In the genomic region with DNA sequence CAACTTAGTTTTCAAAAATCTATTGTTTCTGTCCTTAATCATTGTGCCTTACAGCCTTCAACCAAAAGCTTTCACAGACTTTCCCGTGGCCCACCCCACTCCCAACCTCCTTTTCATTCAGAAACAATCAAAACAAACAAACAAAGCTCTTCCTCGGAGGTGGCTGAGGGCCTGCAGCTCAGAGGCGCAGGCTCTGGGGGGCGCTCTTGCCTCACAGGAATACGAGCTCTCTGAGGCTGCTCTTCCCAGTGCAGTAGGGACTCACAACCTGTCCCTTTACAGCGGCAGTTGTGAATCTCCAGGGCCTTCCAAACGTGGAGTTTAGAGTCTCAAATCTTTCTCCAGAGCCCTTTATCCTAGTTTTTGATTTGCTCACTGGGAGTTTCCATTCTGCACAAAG, we compare ENCODE assay signal across 8 mouse cellular contexts.
DNase-seq lines count a peak whose midpoint lies in the region; ATAC-seq and TF ChIP-seq lines count a peak whose summit lies in the region.

No protein-coding gene starts in this region.

- H3K36me3 ChIP-seq in CH12.LX (replicated peaks in 1 of 2; ENCODE audit: control insufficient read depth in 1 of 2, insufficient read depth in 1 of 2, low read length in 1 of 2), result peaks cover 8 to 30% of the 10 kb centered on the region in 2 experiments
- H3K36me3 ChIP-seq in embryonic facial prominence, embryonic 11.5 days (replicated peaks; ENCODE audit: control insufficient read depth, insufficient read depth, low read depth, low read length), result no peaks in the 10 kb centered on the region
- H3K36me3 ChIP-seq in lung, embryonic 16.5 days (ENCODE audit: control insufficient read depth, insufficient read depth, low read length), result no peaks in the 10 kb centered on the region

- WGBS in embryonic facial prominence, embryonic 11.5 days, result 10% methylated on average over 7 of the region's 7 CpGs
- 14% methylated on average over 7 of the region's 7 CpGs for WGBS in lung, embryonic 16.5 days

- no peak overlapping the region for H3K27ac ChIP-seq in CH12.LX (ENCODE audit: insufficient read depth, low read depth)
- no peak overlapping the region for H3K27ac ChIP-seq in embryonic facial prominence, embryonic 11.5 days (replicated peaks; ENCODE audit: low read depth, low read length)
- H3K27ac ChIP-seq in lung, embryonic 16.5 days (ENCODE audit: low read length), result no peak overlapping the region

- no peaks in the 10 kb centered on the region for H3K27me3 ChIP-seq in CH12.LX (replicated peaks)
- no peaks in the 10 kb centered on the region for H3K27me3 ChIP-seq in embryonic facial prominence, embryonic 11.5 days (ENCODE audit: control insufficient read depth, insufficient read depth, low read length)
- H3K27me3 ChIP-seq in lung, embryonic 16.5 days (ENCODE audit: control insufficient read depth, insufficient read depth, low read depth, low read length), result no peaks in the 10 kb centered on the region

- H3K4me2 ChIP-seq in CH12.LX (ENCODE audit: insufficient read depth, low read depth, poor library complexity, severe bottlenecking), result peak overlapping the region; percentile 59
- no peak overlapping the region for H3K4me2 ChIP-seq in embryonic facial prominence, embryonic 11.5 days (ENCODE audit: low read depth, low read length)
- H3K4me2 ChIP-seq in lung, embryonic 16.5 days (ENCODE audit: low read depth, low read length), result no peak overlapping the region

- dilution Hi-C loops in CH12.LX (cut with MboI; ENCODE audit: extremely low pct_ligation_motif_present, extremely low pct_unique_long_range_greater_than_20kb, low sequenced_read_pairs), result no loop called here

- peak overlapping the region; percentile 44; the same call in 1 of the 2 replicates for H3K9ac ChIP-seq in CH12.LX (ENCODE audit: insufficient read depth, low read depth)
- H3K9ac ChIP-seq in embryonic facial prominence, embryonic 11.5 days (replicated peaks; ENCODE audit: low read length), result no peak overlapping the region
- H3K9ac ChIP-seq in lung, embryonic 16.5 days (ENCODE audit: low read length), result no peak overlapping the region

- intact Hi-C loops in heart, postnatal 36 days (cut with DNase I), result loop anchor here (1.0 kb wide), 3 partner anchors 78 to 226 kb away; no protein-coding TSS in a partner anchor

- peak; percentile 35 to 95; a peak in 2 of 4 replicates for TF ChIP-seq CTCF in CH12.LX (conservative IDR thresholded peaks at IDR 0.05 in 1 of 2, IDR thresholded peaks at IDR 0.05 in 1 of 2; ENCODE audit: low read depth in 2 of 2, low read length in 2 of 2)

- H3K79me2 ChIP-seq in CH12.LX (replicated peaks; ENCODE audit: control insufficient read depth, extremely low read depth, insufficient read depth, poor library complexity, severe bottlenecking), result peaks cover 9% of the 10 kb centered on the region

- in situ Hi-C loops in CH12.LX (cut with MboI; ENCODE audit: low pct_ligation_motif_present, low pct_unique_long_range_greater_than_20kb, low sequenced_read_pairs), result no loop called here

- no peak for ATAC-seq in embryonic facial prominence, embryonic 11.5 days (replicated peaks; ENCODE audit: insufficient number of reproducible peaks, low FRiP score, low TSS enrichment, low read depth)
- peak; percentile 76; the same call in 1 of the 2 replicates for ATAC-seq in lung, embryonic 16.5 days (ENCODE audit: low read depth)

- no peak for TF ChIP-seq POLR2A in CH12.LX (IDR thresholded peaks at IDR 0.05; ENCODE audit: low read depth, low read length)

- H3K4me1 ChIP-seq in CH12.LX (ENCODE audit: control insufficient read depth in 1 of 2, insufficient read depth in 2 of 2), result peaks cover 8 to 50% of the 10 kb centered on the region in 2 experiments; a peak in 3 of 4 replicates
- H3K4me1 ChIP-seq in embryonic facial prominence, embryonic 11.5 days (ENCODE audit: control insufficient read depth, insufficient read depth, low read length), result no peaks in the 10 kb centered on the region
- H3K4me1 ChIP-seq in lung, embryonic 16.5 days (replicated peaks; ENCODE audit: control insufficient read depth, insufficient read depth, low read length), result peaks cover 13% of the 10 kb centered on the region; the same call in 1 of the 2 replicates

- peak; percentile 80 for DNase-seq in CH12.LX (ENCODE audit: extremely low read depth)
- peak; percentile 82 to 89 for DNase-seq in adrenal gland, postnatal 36 days
- DNase-seq in embryonic facial prominence, embryonic 11.5 days (ENCODE audit: low spot score), result peak; percentile 77
- peak; percentile 78 to 83 for DNase-seq in heart, postnatal 36 days
- DNase-seq in kidney, postnatal 4 days, result peak; percentile 84 to 85
- peak; percentile 65 for DNase-seq in ovary, postnatal 14 days (ENCODE audit: low spot score)
- DNase-seq in thymus, postnatal 25 days, result peak; percentile 86

- H3K4me3 ChIP-seq in CH12.LX (replicated peaks in 1 of 3; ENCODE audit: low read depth in 2 of 3, low read length in 2 of 3, poor library complexity in 1 of 3), result no peak overlapping the region
- no peak overlapping the region for H3K4me3 ChIP-seq in embryonic facial prominence, embryonic 11.5 days (ENCODE audit: low read depth, low read length)
- H3K4me3 ChIP-seq in lung, embryonic 16.5 days (ENCODE audit: low read length), result no peak overlapping the region

- no peaks in the 10 kb centered on the region for H3K9me3 ChIP-seq in CH12.LX (replicated peaks; ENCODE audit: low read length)
- no peaks in the 10 kb centered on the region for H3K9me3 ChIP-seq in embryonic facial prominence, embryonic 11.5 days (replicated peaks; ENCODE audit: control insufficient read depth, low read length)
- H3K9me3 ChIP-seq in lung, embryonic 16.5 days (ENCODE audit: control insufficient read depth, low read length), result no peaks in the 10 kb centered on the region

- no peak for TF ChIP-seq EP300 in CH12.LX (IDR thresholded peaks at IDR 0.05; ENCODE audit: low read length)

- TF ChIP-seq RAD21 in CH12.LX (IDR thresholded peaks at IDR 0.05; ENCODE audit: low read depth, low read length), result peak; percentile 99

TF ChIP-seq in CH12.LX, 34 proteins besides CTCF, POLR2A, EP300 and RAD21:
- TF ChIP-seq TBP (conservative IDR thresholded peaks at IDR 0.05; ENCODE audit: low read depth, low read length), result no peak
- no peak for TF ChIP-seq POLR2AphosphoS2 (IDR thresholded peaks at IDR 0.05; ENCODE audit: low read depth, low read length)
- no peak for TF ChIP-seq UBTF (IDR thresholded peaks at IDR 0.05; ENCODE audit: low read depth, low read length)
- TF ChIP-seq PAX5 (IDR thresholded peaks at IDR 0.05; ENCODE audit: low read length), result no peak
- peak; percentile 97 for TF ChIP-seq SMC3 (IDR thresholded peaks at IDR 0.05; ENCODE audit: low read depth, low read length)
- peak; percentile 46; the same call in 1 of the 2 replicates for TF ChIP-seq IRF4 (IDR thresholded peaks at IDR 0.05; ENCODE audit: low read depth, low read length)
- peak; percentile 55 for TF ChIP-seq SIN3A (IDR thresholded peaks at IDR 0.05; ENCODE audit: low read length)
- no peak for TF ChIP-seq JUN (IDR thresholded peaks at IDR 0.05; ENCODE audit: insufficient read depth, low read depth, low read length)
- peak; percentile 25; the same call in 1 of the 2 replicates for TF ChIP-seq MXI1 (IDR thresholded peaks at IDR 0.05; ENCODE audit: low read depth, low read length)
- TF ChIP-seq MEF2A (IDR thresholded peaks at IDR 0.05; ENCODE audit: borderline replicate concordance, low read depth, low read length), result peak; percentile 50; the same call in 1 of the 2 replicates
- no peak for TF ChIP-seq MYC (IDR thresholded peaks at IDR 0.05; ENCODE audit: low read depth, low read length)
- no peak for TF ChIP-seq CHD1 (IDR thresholded peaks at IDR 0.05; ENCODE audit: low read depth, low read length)
- TF ChIP-seq ZKSCAN1 (IDR thresholded peaks at IDR 0.05; ENCODE audit: borderline replicate concordance, low read depth, low read length), result no peak
- TF ChIP-seq NRF1 (IDR thresholded peaks at IDR 0.05; ENCODE audit: low read depth, low read length), result no peak
- TF ChIP-seq MAZ (IDR thresholded peaks at IDR 0.05; ENCODE audit: low read depth, low read length), result no peak
- TF ChIP-seq NELFE (IDR thresholded peaks at IDR 0.05; ENCODE audit: low read depth, low read length), result peak; percentile 51; the same call in 1 of the 2 replicates
- peak; percentile 83 for TF ChIP-seq ZC3H11A (IDR thresholded peaks at IDR 0.05; ENCODE audit: low read depth, low read length)
